Mouse (Mus musculus): ENCODE data around the gene Birc2.

GRCm38 (mm10) chr9:7793561-7793960, 43.3 kb downstream of the Birc2 start:
- TF ChIP-seq POLR2A (IDR thresholded peaks at IDR 0.05; ENCODE audit: insufficient read depth, low read depth, low read length): no peak
- no peak for TF ChIP-seq EP300 (IDR thresholded peaks at IDR 0.05; ENCODE audit: insufficient read depth, low read depth, low read length)

Measured in heart, adult 2 months (tissue).